ENCODE assay signal across 8 mouse cellular contexts in the genomic region with DNA sequence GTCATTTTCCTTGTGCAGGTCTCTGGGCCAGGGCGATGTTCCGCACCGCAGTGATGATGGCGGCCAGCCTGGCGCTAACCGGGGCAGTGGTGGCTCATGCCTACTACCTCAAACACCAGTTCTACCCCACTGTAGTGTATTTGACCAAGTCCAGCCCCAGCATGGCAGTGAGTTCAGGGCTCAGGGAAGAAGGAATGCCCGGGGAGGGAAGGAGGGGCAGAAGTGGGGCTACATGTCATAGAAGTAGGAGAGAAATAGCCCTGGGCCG. TPM values are rescaled to one million over a fixed set of nuclear protein-coding genes. Genes with fewer than 3 reads are reported as not detected.
DNase-seq lines count a peak whose midpoint lies in the region; ATAC-seq lines count a peak whose summit lies in the region.

No protein-coding gene starts in this region.

- peaks cover 9% of the 10 kb centered on the region for H3K4me1 ChIP-seq in kidney, embryonic 14.5 days (ENCODE audit: control insufficient read depth, insufficient read depth, low read length)
- peaks cover 25% of the 10 kb centered on the region for H3K4me1 ChIP-seq in hindbrain, embryonic 12.5 days
- H3K4me1 ChIP-seq in midbrain, embryonic 13.5 days (replicated peaks) = peaks cover 30% of the 10 kb centered on the region

- H3K9ac ChIP-seq in kidney, embryonic 14.5 days (ENCODE audit: low read depth, low read length) = peak overlapping the region; percentile 89; the same call in 1 of the 2 replicates
- peak overlapping the region; percentile 90 for H3K9ac ChIP-seq in hindbrain, embryonic 12.5 days
- peak overlapping the region; percentile 93 for H3K9ac ChIP-seq in midbrain, embryonic 13.5 days (replicated peaks)

- WGBS in kidney, embryonic 14.5 days = 87% methylated on average over 8 of the region's 8 CpGs
- 90% methylated on average over 8 of the region's 8 CpGs for WGBS in hindbrain, embryonic 12.5 days
- WGBS in midbrain, embryonic 13.5 days = 90% methylated on average over 8 of the region's 8 CpGs

- DNase-seq in kidney, postnatal 14 days = no peak
- peak; percentile 50 for DNase-seq in cerebellum, adult 9-11 months
- no peak for DNase-seq in spleen, postnatal 36 days (ENCODE audit: low spot score in 2 of 2)
- no peak for DNase-seq in B cell, adult 2 months
- no peak for DNase-seq in Muller cell, postnatal 12 days (ENCODE audit: inconsistent ontology term)

- no peaks in the 10 kb centered on the region for H3K27me3 ChIP-seq in kidney, embryonic 14.5 days (ENCODE audit: control insufficient read depth, insufficient read depth, low read length)
- H3K27me3 ChIP-seq in hindbrain, embryonic 12.5 days = no peaks in the 10 kb centered on the region
- no peaks in the 10 kb centered on the region for H3K27me3 ChIP-seq in midbrain, embryonic 13.5 days

- peak overlapping the region; percentile 95 for H3K4me3 ChIP-seq in kidney, embryonic 14.5 days (ENCODE audit: low read length)
- H3K4me3 ChIP-seq in hindbrain, embryonic 12.5 days = peak overlapping the region; percentile 96
- peak overlapping the region; percentile 96 for H3K4me3 ChIP-seq in midbrain, embryonic 13.5 days (replicated peaks)

- no peak for ATAC-seq in kidney, embryonic 14.5 days (ENCODE audit: low FRiP score, low TSS enrichment)
- ATAC-seq in hindbrain, embryonic 12.5 days (ENCODE audit: low FRiP score) = no peak
- ATAC-seq in midbrain, embryonic 13.5 days = no peak

- peak overlapping the region; percentile 93 for H3K4me2 ChIP-seq in kidney, embryonic 14.5 days (replicated peaks; ENCODE audit: low read depth, low read length)
- H3K4me2 ChIP-seq in hindbrain, embryonic 12.5 days (replicated peaks) = peak overlapping the region; percentile 95
- H3K4me2 ChIP-seq in midbrain, embryonic 13.5 days (replicated peaks) = peak overlapping the region; percentile 100

- no peak overlapping the region for H3K27ac ChIP-seq in kidney, embryonic 14.5 days (ENCODE audit: low read depth, low read length)
- no peak overlapping the region for H3K27ac ChIP-seq in hindbrain, embryonic 12.5 days
- no peak overlapping the region; the same call in 1 of the 2 replicates for H3K27ac ChIP-seq in midbrain, embryonic 13.5 days

- H3K36me3 ChIP-seq in kidney, embryonic 14.5 days (ENCODE audit: control insufficient read depth, insufficient read depth, low read length) = peaks cover 50% of the 10 kb centered on the region
- peaks cover 47% of the 10 kb centered on the region for H3K36me3 ChIP-seq in hindbrain, embryonic 12.5 days
- peaks cover 48% of the 10 kb centered on the region for H3K36me3 ChIP-seq in midbrain, embryonic 13.5 days

- H3K9me3 ChIP-seq in kidney, embryonic 14.5 days (ENCODE audit: control insufficient read depth, low read length) = no peaks in the 10 kb centered on the region
- H3K9me3 ChIP-seq in hindbrain, embryonic 12.5 days (replicated peaks) = no peaks in the 10 kb centered on the region
- H3K9me3 ChIP-seq in midbrain, embryonic 13.5 days = no peaks in the 10 kb centered on the region

RNA-seq across cellular contexts. Expression of a gene that starts 1.5 kb away (rescaled TPM):
- 23.5 and 32.8 TPM in 2 replicates for polyA plus RNA-seq in kidney, embryonic 14.5 days (2014; fragmentation: Nextera tagmentation; extraction: Ambion mirVana)
- polyA plus RNA-seq in hindbrain, embryonic 12.5 days (2016; fragmentation: Nextera tagmentation; extraction: Ambion mirVana) = 31.7 and 32.8 TPM in 2 replicates
- 27.8 and 33.8 TPM in 2 replicates for polyA plus RNA-seq in midbrain, embryonic 13.5 days (2015; fragmentation: Nextera tagmentation; extraction: Ambion mirVana)

RNA-seq across cellular contexts. Expression of a gene that starts 9.8 kb away (rescaled TPM):
- polyA plus RNA-seq in kidney, embryonic 14.5 days (2014; fragmentation: Nextera tagmentation; extraction: Ambion mirVana) = 77.3 and 89.5 TPM in 2 replicates
- polyA plus RNA-seq in hindbrain, embryonic 12.5 days (2016; fragmentation: Nextera tagmentation; extraction: Ambion mirVana) = 65.1 and 67.5 TPM in 2 replicates
- polyA plus RNA-seq in midbrain, embryonic 13.5 days (2015; fragmentation: Nextera tagmentation; extraction: Ambion mirVana) = 73.7 and 74.7 TPM in 2 replicates

RNA-seq across cellular contexts. Expression of a gene that starts 9.8 kb away (rescaled TPM):
- 839 and 1,033 TPM in 2 replicates for polyA plus RNA-seq in kidney, embryonic 14.5 days (2014; fragmentation: Nextera tagmentation; extraction: Ambion mirVana)
- 561 and 621 TPM in 2 replicates for polyA plus RNA-seq in hindbrain, embryonic 12.5 days (2016; fragmentation: Nextera tagmentation; extraction: Ambion mirVana)
- polyA plus RNA-seq in midbrain, embryonic 13.5 days (2015; fragmentation: Nextera tagmentation; extraction: Ambion mirVana) = 632 and 647 TPM in 2 replicates

RNA-seq across cellular contexts. Expression of a gene that starts 13.2 kb away (rescaled TPM):
- 38.6 and 44.4 TPM in 2 replicates for polyA plus RNA-seq in kidney, embryonic 14.5 days (2014; fragmentation: Nextera tagmentation; extraction: Ambion mirVana)
- 33.6 and 34.4 TPM in 2 replicates for polyA plus RNA-seq in hindbrain, embryonic 12.5 days (2016; fragmentation: Nextera tagmentation; extraction: Ambion mirVana)
- polyA plus RNA-seq in midbrain, embryonic 13.5 days (2015; fragmentation: Nextera tagmentation; extraction: Ambion mirVana) = 27.4 and 33.1 TPM in 2 replicates

RNA-seq across cellular contexts. Expression of a gene that starts 20.3 kb away (rescaled TPM):
- polyA plus RNA-seq in kidney, embryonic 14.5 days (2014; fragmentation: Nextera tagmentation; extraction: Ambion mirVana) = 22.1 and 24.6 TPM in 2 replicates
- 38.0 and 40.3 TPM in 2 replicates for polyA plus RNA-seq in hindbrain, embryonic 12.5 days (2016; fragmentation: Nextera tagmentation; extraction: Ambion mirVana)
- polyA plus RNA-seq in midbrain, embryonic 13.5 days (2015; fragmentation: Nextera tagmentation; extraction: Ambion mirVana) = 44.1 and 45.9 TPM in 2 replicates
